Mouse (Mus musculus): Measurements from ENCODE around the gene Ifna1. TPM values are rescaled to one million over a fixed set of nuclear protein-coding genes. Genes with fewer than 3 reads are reported as not detected.
A peak's percentile ranks its signal among the peaks of the same experiment; 100 is the strongest.
"Not testable (repeated sequence)": the region's sequence is repeated elsewhere in the genome, so short reads cannot be mapped to it uniquely, and the experiment has no call there.

Gene Ifna1
- polyA plus RNA-seq, 1 experiment from 2014 or later, result not detected

GRCm38 (mm10) chr4:88835225-88835624, 14.7 kb upstream of the Ifna1 start, which contains the start of gene Ifna5:
Gene Ifna5 (plus strand): TSS chr4:88835525.
- H3K9ac ChIP-seq (ENCODE audit: low read depth, low read length); H3K27me3 ChIP-seq (ENCODE audit: control insufficient read depth, insufficient read depth, low read depth, low read length); H3K4me3 ChIP-seq (ENCODE audit: low read depth, low read length); H3K36me3 ChIP-seq (ENCODE audit: control insufficient read depth, insufficient read depth); H3K9me3 ChIP-seq (replicated peaks; ENCODE audit: control insufficient read depth, low read length); H3K4me2 ChIP-seq (ENCODE audit: low read depth, low read length); ATAC-seq (ENCODE audit: low read depth); H3K27ac ChIP-seq (ENCODE audit: low read length); H3K4me1 ChIP-seq (ENCODE audit: control insufficient read depth, low read depth, low read length): not testable (repeated sequence)
- 27% methylated on average over 1 of the region's 1 CpGs for WGBS (ENCODE audit: insufficient replicate concordance)

- Histone ChIP-seq H3K9me3 (replicated peaks; ENCODE audit: control insufficient read depth, low read length) (no peaks in the 10 kb centered on the region), H3K27me3 (ENCODE audit: control insufficient read depth, insufficient read depth, low read depth, low read length) (no peaks in the 10 kb centered on the region), H3K36me3 (ENCODE audit: control insufficient read depth, insufficient read depth) (no peaks in the 10 kb centered on the region), H3K4me3 (ENCODE audit: low read depth, low read length) (no peak overlapping the region), H3K27ac (ENCODE audit: low read length) (no peak overlapping the region), H3K9ac (ENCODE audit: low read depth, low read length) (no peak overlapping the region), H3K4me1 (ENCODE audit: control insufficient read depth, low read depth, low read length) (no peaks in the 10 kb centered on the region), H3K4me2 (ENCODE audit: low read depth, low read length) (no peak overlapping the region)
- WGBS (ENCODE audit: insufficient replicate concordance), result 38% methylated on average over 3 of the region's 3 CpGs
- ATAC-seq (ENCODE audit: low read depth), result no peak
These were observed 11.1 kb upstream of the Ifna1 start for GRCm38 (mm10) chr4:88838828-88839227.

- no peak overlapping the region for H3K9ac ChIP-seq (ENCODE audit: low read depth, low read length)
- H3K27me3 ChIP-seq (ENCODE audit: control insufficient read depth, insufficient read depth, low read depth, low read length), result no peaks in the 10 kb centered on the region
- no peak overlapping the region for H3K4me3 ChIP-seq (ENCODE audit: low read depth, low read length)
- no peak for ATAC-seq (ENCODE audit: low read depth)
- no peaks in the 10 kb centered on the region for H3K9me3 ChIP-seq (replicated peaks; ENCODE audit: control insufficient read depth, low read length)
- no peak overlapping the region for H3K27ac ChIP-seq (ENCODE audit: low read length)
- H3K36me3 ChIP-seq (ENCODE audit: control insufficient read depth, insufficient read depth), result no peaks in the 10 kb centered on the region
- WGBS (ENCODE audit: insufficient replicate concordance), result 41% methylated on average over 3 of the region's 3 CpGs
- H3K4me2 ChIP-seq (ENCODE audit: low read depth, low read length), result no peak overlapping the region
- H3K4me1 ChIP-seq (ENCODE audit: control insufficient read depth, low read depth, low read length), result no peaks in the 10 kb centered on the region
These were observed 9.8 kb upstream of the Ifna1 start for GRCm38 (mm10) chr4:88840058-88840457.

GRCm38 (mm10) chr4:88841438-88841911, 8.4 kb upstream of the Ifna1 start, which contains the start of gene Ifna4:
Gene Ifna4 (plus strand): TSS chr4:88841861.
- H3K4me3 ChIP-seq (ENCODE audit: low read depth, low read length), result no peak within 1 kb of the TSS
- no peak for ATAC-seq (ENCODE audit: low read depth)
- no peaks in the 10 kb centered on the region for H3K4me1 ChIP-seq (ENCODE audit: control insufficient read depth, low read depth, low read length)
- no peak within 1 kb of the TSS for H3K4me2 ChIP-seq (ENCODE audit: low read depth, low read length)
- no peaks in the 10 kb centered on the region for H3K27me3 ChIP-seq (ENCODE audit: control insufficient read depth, insufficient read depth, low read depth, low read length)
- H3K9me3 ChIP-seq (replicated peaks; ENCODE audit: control insufficient read depth, low read length), result no peaks in the 10 kb centered on the region
- no peak within 1 kb of the TSS for H3K27ac ChIP-seq (ENCODE audit: low read length)
- no peaks in the 10 kb centered on the region for H3K36me3 ChIP-seq (ENCODE audit: control insufficient read depth, insufficient read depth)
- 45% methylated on average over 2 of the region's 2 CpGs for WGBS (ENCODE audit: insufficient replicate concordance)
- H3K9ac ChIP-seq (ENCODE audit: low read depth, low read length), result no peak within 1 kb of the TSS

DNA sequence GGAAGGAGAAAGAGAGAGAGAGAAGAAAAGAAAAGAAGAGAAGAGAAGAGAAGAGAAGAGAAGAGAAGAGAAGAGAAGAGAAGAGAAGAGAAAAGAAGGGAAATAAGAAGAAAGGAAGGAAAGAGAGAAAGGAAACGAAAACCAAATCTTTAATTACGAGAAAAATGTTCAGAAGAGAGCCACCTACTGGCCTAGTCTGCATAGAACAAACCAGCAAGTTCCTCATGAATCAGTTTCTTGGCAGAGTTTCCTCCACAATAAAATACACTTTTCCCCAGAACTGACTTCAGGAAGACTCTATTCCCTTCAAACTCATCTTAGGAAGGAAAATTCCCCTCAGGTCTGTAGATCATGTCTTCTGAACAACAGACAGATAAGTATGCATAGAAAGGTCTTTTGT, 4.6 kb upstream of the Ifna1 start:
- Histone ChIP-seq H3K27ac (ENCODE audit: low read length) (no peak overlapping the region), H3K9ac (ENCODE audit: low read depth, low read length) (no peak overlapping the region), H3K4me2 (ENCODE audit: low read depth, low read length) (no peak overlapping the region), H3K9me3 (replicated peaks; ENCODE audit: control insufficient read depth, low read length) (no peaks in the 10 kb centered on the region), H3K36me3 (ENCODE audit: control insufficient read depth, insufficient read depth) (no peaks in the 10 kb centered on the region), H3K4me3 (ENCODE audit: low read depth, low read length) (no peak overlapping the region), H3K4me1 (ENCODE audit: control insufficient read depth, low read depth, low read length) (no peaks in the 10 kb centered on the region), H3K27me3 (ENCODE audit: control insufficient read depth, insufficient read depth, low read depth, low read length) (no peaks in the 10 kb centered on the region)
- ATAC-seq (ENCODE audit: low read depth), result no peak
- 28% methylated on average over 2 of the region's 2 CpGs for WGBS (ENCODE audit: insufficient replicate concordance)

DNA sequence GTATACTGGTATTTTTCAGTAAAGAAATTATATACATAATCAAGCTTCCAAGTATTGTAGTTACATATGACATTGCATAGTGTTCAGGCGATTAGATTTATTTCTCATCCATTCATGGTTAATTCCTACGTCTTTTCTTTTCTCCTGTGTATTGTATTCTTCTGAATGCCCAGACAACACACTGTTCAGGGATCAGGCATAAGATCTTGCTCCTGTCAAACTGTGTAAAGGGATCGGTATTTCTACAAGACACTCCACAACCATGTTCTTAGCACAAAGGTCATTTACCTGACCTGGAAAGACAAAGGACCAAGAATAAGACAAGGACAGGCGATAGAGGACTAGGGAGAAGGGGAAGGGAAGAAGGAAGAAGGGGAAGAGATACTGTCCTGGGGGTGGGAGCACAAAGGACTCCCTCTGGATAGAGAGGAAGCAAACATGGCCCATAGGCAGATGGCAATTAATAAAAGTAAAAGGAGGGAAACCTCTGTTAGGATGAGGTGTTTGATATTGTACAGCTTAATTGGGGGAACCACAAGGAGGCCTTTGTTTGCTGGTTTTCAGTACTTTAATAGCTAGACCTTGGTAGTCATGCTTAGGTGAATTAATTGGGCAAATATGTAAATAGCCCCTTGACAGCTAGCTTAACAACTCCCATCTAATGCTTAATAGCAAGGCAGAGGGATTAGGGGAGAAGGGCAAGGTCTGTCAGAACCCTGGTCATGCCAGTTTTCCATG, 1.3 kb downstream of the Ifna1 start:
- no peaks in the 10 kb centered on the region for H3K27me3 ChIP-seq (ENCODE audit: control insufficient read depth, insufficient read depth, low read depth, low read length)
- H3K36me3 ChIP-seq (ENCODE audit: control insufficient read depth, insufficient read depth), result no peaks in the 10 kb centered on the region
- ATAC-seq (ENCODE audit: low read depth), result no peak
- H3K27ac ChIP-seq (ENCODE audit: low read length), result no peak overlapping the region
- no peak overlapping the region for H3K4me3 ChIP-seq (ENCODE audit: low read depth, low read length)
- no peaks in the 10 kb centered on the region for H3K4me1 ChIP-seq (ENCODE audit: control insufficient read depth, low read depth, low read length)
- H3K4me2 ChIP-seq (ENCODE audit: low read depth, low read length), result no peak overlapping the region
- H3K9ac ChIP-seq (ENCODE audit: low read depth, low read length), result no peak overlapping the region
- no peaks in the 10 kb centered on the region for H3K9me3 ChIP-seq (replicated peaks; ENCODE audit: control insufficient read depth, low read length)
- 48% methylated on average over 4 of the region's 4 CpGs for WGBS (ENCODE audit: insufficient replicate concordance)

- H3K9ac ChIP-seq (ENCODE audit: low read depth, low read length), result no peak overlapping the region
- no peak overlapping the region for H3K4me3 ChIP-seq (ENCODE audit: low read depth, low read length)
- H3K9me3 ChIP-seq (replicated peaks; ENCODE audit: control insufficient read depth, low read length), result no peaks in the 10 kb centered on the region
- no peak overlapping the region for H3K27ac ChIP-seq (ENCODE audit: low read length)
- no peaks in the 10 kb centered on the region for H3K36me3 ChIP-seq (ENCODE audit: control insufficient read depth, insufficient read depth)
- no peaks in the 10 kb centered on the region for H3K4me1 ChIP-seq (ENCODE audit: control insufficient read depth, low read depth, low read length)
- no peak for ATAC-seq (ENCODE audit: low read depth)
- peaks cover 5% of the 10 kb centered on the region; the same call in 1 of the 2 replicates for H3K27me3 ChIP-seq (ENCODE audit: control insufficient read depth, insufficient read depth, low read depth, low read length)
- no peak overlapping the region for H3K4me2 ChIP-seq (ENCODE audit: low read depth, low read length)
These were observed 9.3 kb downstream of the Ifna1 start for GRCm38 (mm10) chr4:88859214-88859613.

DNA sequence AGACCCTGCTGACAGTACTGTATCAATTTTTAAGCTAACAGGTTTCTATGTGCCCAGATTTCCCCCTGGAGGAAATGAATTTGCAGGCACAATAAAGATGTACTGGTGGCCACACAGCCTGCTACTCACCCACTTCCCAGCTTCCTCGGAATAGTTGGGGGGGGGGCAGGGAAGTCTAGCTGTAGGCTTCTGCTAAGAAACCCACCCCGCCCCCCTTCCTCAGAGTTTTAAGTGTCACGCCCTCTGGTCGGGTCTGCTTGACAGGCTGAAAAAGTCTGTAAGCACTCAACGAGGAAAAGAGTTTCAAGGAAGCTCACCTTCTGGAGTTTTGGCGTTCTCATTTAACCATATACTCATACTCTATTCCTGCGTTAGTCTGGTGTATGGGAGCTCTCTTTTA, 13.4 kb downstream of the Ifna1 start:
- no peak overlapping the region for H3K27ac ChIP-seq (ENCODE audit: low read length)
- H3K9me3 ChIP-seq (replicated peaks; ENCODE audit: control insufficient read depth, low read length), result no peaks in the 10 kb centered on the region
- 22% methylated on average over 7 of the region's 7 CpGs for WGBS (ENCODE audit: insufficient replicate concordance)
- H3K9ac ChIP-seq (ENCODE audit: low read depth, low read length), result no peak overlapping the region
- peaks cover under 1% of the 10 kb centered on the region; the same call in 1 of the 2 replicates for H3K4me1 ChIP-seq (ENCODE audit: control insufficient read depth, low read depth, low read length)
- no peaks in the 10 kb centered on the region for H3K36me3 ChIP-seq (ENCODE audit: control insufficient read depth, insufficient read depth)
- ATAC-seq (ENCODE audit: low read depth), result no peak
- H3K4me2 ChIP-seq (ENCODE audit: low read depth, low read length), result no peak overlapping the region
- no peak overlapping the region for H3K4me3 ChIP-seq (ENCODE audit: low read depth, low read length)
- H3K27me3 ChIP-seq (ENCODE audit: control insufficient read depth, insufficient read depth, low read depth, low read length), result peaks cover 7% of the 10 kb centered on the region; the same call in 1 of the 2 replicates

- Histone ChIP-seq H3K4me1 (ENCODE audit: control insufficient read depth, low read depth, low read length) (peaks cover 3% of the 10 kb centered on the region; the same call in 1 of the 2 replicates), H3K9ac (ENCODE audit: low read depth, low read length) (no peak overlapping the region), H3K36me3 (ENCODE audit: control insufficient read depth, insufficient read depth) (no peaks in the 10 kb centered on the region), H3K4me3 (ENCODE audit: low read depth, low read length) (peak overlapping the region; percentile 23; the same call in 1 of the 2 replicates), H3K4me2 (ENCODE audit: low read depth, low read length) (peak overlapping the region; percentile 42), H3K27ac (ENCODE audit: low read length) (no peak overlapping the region), H3K27me3 (ENCODE audit: control insufficient read depth, insufficient read depth, low read depth, low read length) (peaks cover 7% of the 10 kb centered on the region; the same call in 1 of the 2 replicates), H3K9me3 (replicated peaks; ENCODE audit: control insufficient read depth, low read length) (no peaks in the 10 kb centered on the region)
- WGBS (ENCODE audit: insufficient replicate concordance), result 11% methylated on average over 9 of the region's 9 CpGs
- 0 out of 2 replicates have a peak, but pooled peaks have one; percentile 23 for ATAC-seq (ENCODE audit: low read depth)
These were observed 14.7 kb downstream of the Ifna1 start for GRCm38 (mm10) chr4:88864599-88864998.

All from liver, embryonic 16.5 days (tissue).